Mouse (Mus musculus) cerebellum, adult 2 months (tissue): ENCODE data around the gene Trmt6.

Experiments
- CTCF ChIP-seq: fragments of 200-500 bp; IDR thresholded peaks from 2 replicates; pipeline ENCODE4 v1.5.1; 2011; ENCODE audit warnings: low read depth, mild to moderate bottlenecking, control low read depth, low read length, moderate library complexity, borderline replicate concordance; ENCODE audit not compliant: insufficient read depth
- POLR2A ChIP-seq: fragments of 200-500 bp; IDR thresholded peaks from 2 replicates; pipeline ENCODE4 v1.6.1; 2011; ENCODE audit warnings: low read length, control low read depth, borderline replicate concordance; ENCODE audit not compliant: insufficient read depth

DNA sequence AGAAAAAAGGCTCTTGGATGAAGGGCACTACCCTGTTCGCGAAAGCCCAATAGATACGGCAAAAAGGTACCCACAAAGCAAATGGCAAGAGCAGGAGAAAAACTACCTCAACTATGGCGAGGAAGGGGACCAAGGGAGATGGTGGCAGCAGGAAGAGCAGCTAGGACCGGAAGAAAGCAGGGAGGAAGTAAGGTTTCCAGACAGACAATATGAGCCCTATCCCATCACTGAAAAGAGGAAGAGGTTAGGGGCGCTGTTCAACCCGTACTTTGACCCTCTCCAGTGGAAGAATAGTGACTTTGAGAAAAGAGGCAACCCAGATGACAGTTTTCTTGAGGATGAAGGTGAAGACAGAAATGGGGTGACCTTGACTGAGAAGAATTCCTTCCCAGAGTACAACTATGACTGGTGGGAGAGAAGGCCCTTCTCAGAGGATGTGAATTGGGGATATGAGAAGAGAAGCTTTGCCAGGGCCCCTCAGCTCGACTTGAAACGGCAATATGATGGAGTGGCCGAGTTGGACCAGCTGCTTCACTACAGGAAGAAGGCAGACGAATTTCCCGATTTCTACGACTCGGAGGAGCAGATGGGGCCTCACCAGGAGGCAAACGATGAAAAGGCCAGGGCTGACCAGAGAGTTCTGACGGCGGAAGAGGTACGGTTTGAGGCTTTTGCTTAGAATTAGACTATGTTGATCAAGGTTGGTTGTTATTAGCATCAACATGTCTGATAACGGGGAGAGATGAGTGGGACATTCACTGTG, 22.2 kb downstream of the Trmt6 start:
- TF ChIP-seq CTCF (no peak), POLR2A (no peak)
